Mouse (Mus musculus) right cerebral cortex, adult 18-20 months (tissue): ENCODE data around the gene Krt12.

Experiments
- DNase-seq: peaks from one replicate; pipeline ENCODE4 v3.0.0; 2022; ENCODE audit warnings: mixed read lengths

Gene Krt12

GRCm38 (mm10) chr11:99422159-99422558, at the start of gene Krt12:
Gene Krt12, minus strand, starts transcription at chr11:99422259.
- no peak for DNase-seq

- no peak for DNase-seq
These were observed 47.2 kb upstream of the Krt12 start for GRCm38 (mm10) chr11:99469228-99469627.

- DNase-seq, result no peak
These were observed 46.5 kb upstream of the Krt12 start for GRCm38 (mm10) chr11:99468566-99468965.

DNA sequence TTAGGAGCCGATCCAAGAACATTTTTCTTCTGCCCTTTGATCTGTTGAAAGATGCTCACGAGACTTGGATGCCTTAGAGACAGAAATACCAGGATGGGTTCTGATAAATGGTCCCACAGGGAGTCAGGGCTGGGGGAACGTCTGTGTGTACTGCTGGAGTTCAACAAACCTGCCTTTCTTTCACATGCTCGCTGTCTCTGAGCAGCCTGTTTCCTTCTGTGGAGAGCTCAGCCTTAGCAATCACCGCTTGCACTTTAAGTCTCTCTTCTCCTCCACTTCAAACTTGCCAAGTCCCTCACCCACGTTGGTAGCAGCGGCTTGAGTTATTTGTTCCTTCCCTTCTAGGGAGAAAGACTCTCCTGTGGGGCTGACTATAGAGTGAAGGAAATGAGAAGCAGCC, 44.3 kb upstream of the Krt12 start:
- peak; percentile 73 for DNase-seq

- DNase-seq, result peak; percentile 81
These were observed 42.8 kb upstream of the Krt12 start for GRCm38 (mm10) chr11:99464836-99465235.

DNA sequence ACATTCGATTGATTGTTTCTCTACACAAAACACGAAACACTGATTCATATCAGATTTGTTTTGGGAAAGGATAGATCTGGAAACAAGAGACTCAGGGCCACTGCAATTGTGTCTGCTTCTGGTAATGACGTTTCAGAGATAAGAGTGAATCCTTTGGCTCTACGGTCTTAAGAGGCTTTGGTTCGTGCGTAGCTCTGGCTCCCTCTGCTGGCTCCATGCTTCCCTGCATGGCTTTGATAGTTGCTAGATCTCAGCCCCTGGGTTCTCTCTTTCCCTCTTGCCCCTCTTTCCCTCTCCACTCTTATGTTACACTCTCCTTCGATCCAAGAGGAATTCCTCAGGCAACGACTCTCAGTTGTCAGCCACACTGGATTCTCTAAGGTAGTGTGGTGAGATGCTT, 41.1 kb upstream of the Krt12 start:
- DNase-seq, result peak; percentile 67

DNA sequence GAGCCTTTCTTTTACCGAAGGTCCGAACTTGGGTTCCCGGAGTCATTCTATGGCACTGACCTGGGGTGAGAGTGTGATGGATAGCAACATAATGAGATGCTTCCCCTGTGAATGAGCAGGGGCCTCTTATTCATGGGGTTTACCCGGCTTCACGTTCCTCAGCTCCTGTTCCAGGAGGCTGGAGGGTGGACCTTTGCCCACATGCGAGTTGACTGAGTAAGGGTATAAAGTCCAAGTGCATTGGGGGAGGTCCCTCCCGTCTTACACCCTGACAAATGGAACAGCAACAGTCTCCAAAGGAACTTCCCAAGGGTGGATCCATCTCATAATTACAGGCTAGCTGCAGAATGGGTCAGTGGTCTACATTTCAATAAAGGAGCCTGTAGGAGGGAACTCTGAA, 39.7 kb upstream of the Krt12 start:
- no peak for DNase-seq

- DNase-seq, result no peak
These were observed 36.8 kb upstream of the Krt12 start for GRCm38 (mm10) chr11:99458887-99459286.

DNA sequence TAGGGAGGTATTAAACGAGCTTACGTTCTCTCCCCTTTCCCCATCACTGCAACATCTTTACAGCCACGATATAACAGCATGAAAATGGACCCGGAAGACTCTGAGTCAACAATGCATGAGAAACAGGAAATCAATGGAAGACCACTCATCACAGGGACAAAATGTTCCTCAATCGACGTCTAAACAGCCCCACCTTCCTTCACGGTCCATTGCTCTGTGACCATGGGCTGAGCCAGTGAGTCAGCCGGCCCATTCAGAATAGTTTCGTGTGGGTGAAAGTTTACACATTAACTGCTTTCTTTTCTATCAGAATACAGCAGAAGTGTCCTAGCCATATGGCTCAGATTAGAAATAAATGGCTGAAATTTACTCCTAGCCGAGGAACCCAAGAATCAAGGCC, 32.7 kb upstream of the Krt12 start:
- DNase-seq, result no peak

GRCm38 (mm10) chr11:99454044-99454443, 32.0 kb upstream of the Krt12 start:
- no peak for DNase-seq

DNA sequence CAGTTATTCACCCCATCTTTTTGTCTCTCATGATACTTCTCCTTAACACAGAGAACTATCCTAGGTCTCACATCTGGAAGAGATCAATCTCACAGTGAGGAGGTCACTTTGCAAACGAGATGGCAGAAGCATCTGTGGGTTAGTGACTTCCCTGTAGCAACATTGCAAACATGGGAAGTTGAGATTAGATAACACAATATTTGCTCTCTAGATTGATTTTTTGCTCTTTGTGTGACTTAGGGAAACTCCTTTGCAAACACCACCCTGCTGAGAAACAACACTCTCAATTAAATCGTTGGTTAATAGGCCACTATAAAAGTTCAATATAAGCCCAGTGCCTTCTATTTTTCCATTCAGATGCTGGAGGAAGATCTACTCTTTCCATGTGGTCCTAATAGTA, 26.7 kb upstream of the Krt12 start:
- DNase-seq, result no peak

DNA sequence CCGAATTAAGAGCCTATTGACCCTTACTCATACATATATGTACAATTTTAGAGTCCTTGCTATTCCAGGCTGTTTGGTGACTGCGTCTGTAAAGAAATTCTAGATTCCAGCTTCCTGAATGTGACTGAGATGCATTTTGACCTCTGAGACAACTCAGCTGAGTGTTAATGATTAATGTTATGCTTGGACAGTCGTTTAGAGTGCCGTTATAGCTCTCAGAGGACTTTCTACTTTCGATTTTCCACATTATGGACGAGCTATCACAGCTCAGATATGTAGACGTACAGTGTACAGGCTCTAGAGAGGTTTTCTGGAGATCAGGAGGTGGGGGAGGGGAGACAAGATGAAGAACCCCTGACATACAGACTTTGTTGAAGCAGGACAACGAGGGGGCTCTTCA, 19.2 kb upstream of the Krt12 start:
- no peak for DNase-seq

GRCm38 (mm10) chr11:99439465-99439864, 17.4 kb upstream of the Krt12 start:
- DNase-seq, result no peak

GRCm38 (mm10) chr11:99437972-99438371, 15.9 kb upstream of the Krt12 start, which contains the start of gene Krt20:
Gene Krt20, minus strand, starts transcription at chr11:99438150.
- no peak for DNase-seq

GRCm38 (mm10) chr11:99436625-99437024, 14.6 kb upstream of the Krt12 start:
- DNase-seq, result no peak

DNA sequence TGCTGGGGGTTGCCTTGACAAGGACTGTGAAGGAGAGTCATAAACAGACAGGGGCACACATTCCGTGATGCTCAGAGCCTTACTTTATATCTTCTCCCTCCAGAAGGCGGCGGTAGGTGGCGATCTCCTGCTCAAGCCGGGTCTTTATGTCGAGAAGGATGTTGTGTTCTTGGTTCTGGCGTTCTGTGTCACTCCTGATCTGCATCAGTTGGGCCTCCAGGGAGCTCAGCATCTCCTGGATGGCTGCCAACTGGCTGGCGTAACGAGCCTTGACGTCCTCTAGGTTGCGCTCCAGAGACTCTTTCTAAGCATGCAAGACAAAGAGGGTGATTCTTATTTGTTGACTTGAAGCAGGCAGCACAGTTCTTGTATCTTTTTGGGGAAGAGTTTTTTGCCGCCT, 8.6 kb upstream of the Krt12 start:
- no peak for DNase-seq

DNA sequence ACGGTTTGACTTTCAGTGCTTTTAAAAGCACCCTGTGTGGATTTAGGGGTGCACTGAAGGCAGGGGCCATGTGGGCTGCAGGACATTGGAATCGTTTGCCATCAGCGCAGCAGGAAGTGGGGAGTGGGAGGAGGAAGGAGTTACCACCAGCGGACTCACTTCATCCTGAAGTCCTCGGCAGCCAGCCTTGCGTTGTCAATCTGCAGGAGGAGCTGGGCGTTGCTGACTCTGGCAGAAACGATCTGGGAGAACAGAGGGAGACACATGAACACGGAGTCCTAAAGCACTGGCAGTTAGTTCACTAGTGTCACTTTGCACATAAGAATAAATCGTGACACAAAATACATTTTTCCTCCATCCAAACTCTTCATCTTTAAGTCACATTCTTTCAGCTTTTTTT, 1.5 kb downstream of the Krt12 start:
- peak; percentile 63 for DNase-seq

GRCm38 (mm10) chr11:99417819-99418218, 4.2 kb downstream of the Krt12 start:
- DNase-seq, result no peak

DNA sequence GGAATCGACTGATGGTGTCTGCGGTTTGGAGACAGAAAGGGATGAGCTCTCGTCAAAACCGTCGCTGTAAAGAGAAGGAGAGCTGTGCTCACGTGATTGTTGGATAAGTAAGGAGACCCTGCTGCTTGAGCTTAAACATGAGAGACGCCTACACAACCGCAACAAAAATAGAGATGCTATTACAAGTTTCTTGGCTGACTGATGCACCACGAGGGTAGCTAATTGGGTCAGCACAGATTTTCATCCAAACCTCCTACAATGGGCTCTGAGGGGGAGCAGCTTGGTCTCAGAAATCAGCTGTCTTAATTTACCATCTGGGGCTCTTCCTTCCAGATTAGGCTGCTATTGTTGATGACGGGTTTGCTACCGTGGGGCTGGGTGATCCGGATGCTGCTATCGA, 5.2 kb downstream of the Krt12 start:
- peak; percentile 84 for DNase-seq

DNA sequence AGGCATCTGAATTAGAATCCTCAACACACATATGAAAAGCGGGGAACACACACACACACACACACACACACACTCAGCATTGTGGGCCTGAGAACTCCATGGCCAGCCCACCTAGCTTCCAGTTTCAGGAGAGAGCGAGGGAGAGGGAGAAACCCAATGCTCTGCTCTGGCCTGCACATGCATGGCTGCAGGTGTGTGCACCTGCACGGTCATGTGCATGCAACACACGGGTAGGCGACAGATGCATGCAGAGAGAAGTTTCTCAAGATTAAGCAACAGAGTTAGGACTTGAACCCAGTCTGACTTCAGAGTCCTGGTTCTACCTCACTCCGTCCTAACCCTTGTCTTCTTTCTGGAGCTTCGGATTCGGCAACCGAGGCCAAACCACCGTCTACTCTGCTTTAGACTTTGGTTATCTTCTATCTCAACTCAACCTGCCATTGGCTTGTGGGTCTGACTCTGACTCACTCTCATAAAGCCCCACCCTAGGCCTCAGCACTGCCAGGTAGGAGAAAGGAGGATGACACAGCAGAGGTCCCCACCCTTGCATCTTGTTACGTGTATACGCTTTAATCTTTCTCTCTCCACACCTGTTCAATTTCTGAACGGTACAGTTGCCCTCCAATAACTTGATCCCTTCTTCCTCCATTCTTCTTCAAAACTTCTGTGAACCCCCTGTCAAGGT, 7.5 kb downstream of the Krt12 start:
- DNase-seq, result no peak

- peak; percentile 54 for DNase-seq
These were observed 8.8 kb downstream of the Krt12 start for GRCm38 (mm10) chr11:99413247-99413646.

- DNase-seq, result no peak
These were observed 15.9 kb downstream of the Krt12 start for GRCm38 (mm10) chr11:99406186-99406585.

DNA sequence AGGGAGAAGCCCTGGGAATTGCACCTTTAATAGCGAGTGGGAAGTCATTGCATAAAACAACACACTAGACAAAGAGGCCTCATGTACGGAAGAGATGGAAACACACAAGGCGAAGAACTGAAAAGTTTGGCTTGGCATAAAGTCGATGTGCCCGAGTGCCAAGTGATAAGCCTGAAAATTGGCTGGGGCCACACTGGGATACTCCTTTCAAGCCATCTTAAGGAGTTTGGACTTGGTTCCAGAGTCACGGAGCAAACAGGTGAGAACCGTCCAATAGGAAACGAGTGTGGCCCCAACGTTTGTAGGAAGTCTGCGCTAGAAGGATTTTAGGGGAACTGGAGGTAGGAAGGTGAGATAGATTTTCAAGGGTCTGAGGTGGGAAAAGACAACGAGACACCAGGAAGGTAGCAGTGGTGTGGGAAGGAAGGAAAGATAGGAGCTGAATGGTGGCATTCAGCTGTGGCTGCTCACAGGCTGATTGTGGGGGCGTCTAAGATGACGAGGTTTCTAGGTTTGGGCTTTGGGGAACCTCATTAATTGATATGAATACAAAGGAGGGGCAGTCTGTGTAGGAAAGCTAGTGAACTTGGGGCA, 22.0 kb downstream of the Krt12 start:
- DNase-seq, result no peak

- DNase-seq, result no peak
These were observed 23.2 kb downstream of the Krt12 start for GRCm38 (mm10) chr11:99398832-99399231.

DNA sequence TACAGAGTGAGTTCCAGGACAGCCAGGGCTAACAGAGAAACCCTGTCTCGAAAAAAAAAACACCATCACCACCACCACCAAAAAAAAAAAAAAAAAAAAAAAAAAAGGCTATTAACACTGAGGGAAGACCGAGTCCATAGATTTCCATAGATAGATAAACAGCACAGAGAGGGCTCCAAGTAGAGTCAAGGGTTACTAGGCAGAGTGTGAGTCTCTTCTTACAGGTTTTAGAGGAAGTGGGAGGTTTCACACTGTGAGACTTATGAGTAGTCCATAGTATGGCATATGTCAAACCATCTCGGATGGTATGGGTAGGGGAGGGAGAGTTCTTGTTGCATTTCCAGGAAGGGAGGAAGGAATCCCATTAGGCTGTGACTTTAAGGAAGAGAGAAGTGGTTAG, 24.0 kb downstream of the Krt12 start:
- no peak for DNase-seq
